Mouse (Mus musculus) heart, postnatal 0 days (tissue): ENCODE results near the gene Cers6. TPM values are rescaled to one million over a fixed set of nuclear protein-coding genes. Genes with fewer than 3 reads are reported as not detected.

Experiments used
- ATAC-seq: fragments of 200-750 bp; cut with Nextera tagmentation; 2 replicates; pipeline ENCODE4 v1.8.0; 2017; ENCODE audit warnings: low read depth, moderate number of reproducible peaks, moderate library complexity; ENCODE audit not compliant: insufficient read depth
- DNase-seq: peaks from one replicate; pipeline ENCODE4 v3.0.0-alpha.2; 2016; ENCODE audit warnings: low spot score
- H3K27ac ChIP-seq: fragments of 300-500 bp; sonication (generic); 2 replicates; pipeline ENCODE4 v1.5.1; 2014; ENCODE audit warnings: low read depth, mild to moderate bottlenecking
- H3K27me3 ChIP-seq: fragments of 300-500 bp; sonication (generic); 2 replicates; pipeline ENCODE4 v1.6.1; 2014; ENCODE audit warnings: low read length, mixed read lengths; ENCODE audit not compliant: control insufficient read depth, insufficient read depth
- H3K36me3 ChIP-seq: fragments of 300-500 bp; sonication (generic); replicated peaks from 2 replicates; pipeline ENCODE4 v1.6.1; 2014; ENCODE audit warnings: low read length, mixed read lengths; ENCODE audit not compliant: control insufficient read depth, insufficient read depth
- H3K4me1 ChIP-seq: fragments of 300-500 bp; sonication (generic); 2 replicates; pipeline ENCODE4 v1.6.1; 2014; ENCODE audit warnings: antibody characterized with exemption; ENCODE audit not compliant: control insufficient read depth, insufficient read depth
- H3K4me2 ChIP-seq: fragments of 300-500 bp; sonication (generic); 2 replicates; pipeline ENCODE4 v1.6.1; 2014; ENCODE audit warnings: low read depth, mild to moderate bottlenecking, low read length, moderate library complexity
- H3K4me3 ChIP-seq: fragments of 300-500 bp; sonication (generic); 2 replicates; pipeline ENCODE4 v1.5.1; 2014; ENCODE audit warnings: low read depth, low read length
- H3K9ac ChIP-seq: fragments of 300-500 bp; sonication (generic); replicated peaks from 2 replicates; pipeline ENCODE4 v1.6.1; 2014; ENCODE audit warnings: low read depth, low read length, mixed read lengths
- H3K9me3 ChIP-seq: fragments of 300-500 bp; sonication (generic); replicated peaks from 2 replicates; pipeline ENCODE4 v1.6.1; 2016; ENCODE audit warnings: low read length; ENCODE audit not compliant: control insufficient read depth
- CTCF ChIP-seq: IDR thresholded peaks from 2 replicates; pipeline ENCODE4 v1.5.1; 2016; ENCODE audit warnings: antibody characterized with exemption, control low read depth, low read depth
- EP300 ChIP-seq: IDR thresholded peaks from 2 replicates; pipeline ENCODE4 v1.6.1; 2016; ENCODE audit warnings: antibody characterized with exemption, low read depth
- WGBS: fragments of 180-500 bp; shearing (Covaris S2); extraction: QIAGEN DNeasy Blood & Tissue Kit; methylation state at CpG from one replicate; pipeline ENCODE4 v1.1.7; 2014; 5-methylcytosine and 5-hydroxymethylcytosine counted together
- polyA plus RNA-seq: library from polyadenylated mRNA; unstranded; fragments of >200 nt; fragmentation: Nextera tagmentation; extraction: Ambion mirVana; gene quantifications from 2 replicates; pipeline ENCODE4 v1.2.1, GENCODE M21; 2015
- total RNA-seq: library from RNA; depleted of rRNA; stranded (reverse); fragments of >200 nt; gene quantifications from 2 replicates; pipeline ENCODE4 v1.2.3, GENCODE M21; 2014; ENCODE audit warnings: low replicate concordance

The Cers6 gene
- total and polyA plus RNA-seq, 2 experiments from 2014 or later, result 8.5 to 36.0 TPM

- TF ChIP-seq EP300 (no peak), CTCF (no peak)
- Histone ChIP-seq H3K4me1 (no peaks in the 10 kb centered on the region), H3K4me2 (no peak overlapping the region), H3K36me3 (no peaks in the 10 kb centered on the region), H3K27me3 (no peaks in the 10 kb centered on the region), H3K9me3 (no peaks in the 10 kb centered on the region), H3K9ac (no peak overlapping the region), H3K27ac (no peak overlapping the region), H3K4me3 (no peak overlapping the region)
- WGBS, result 90% methylated on average over 7 of the region's 7 CpGs
- ATAC-seq, result no peak
- DNase-seq, result no peak
These were observed 186.1 kb downstream of the Cers6 start for GRCm38 (mm10) chr2:69047297-69047696.

- no peak for TF ChIP-seq CTCF
- TF ChIP-seq EP300, result no peak
- 92% methylated on average over 3 of the region's 3 CpGs for WGBS
- no peak overlapping the region for H3K4me2 ChIP-seq
- no peaks in the 10 kb centered on the region for H3K4me1 ChIP-seq
- DNase-seq, result no peak
- H3K4me3 ChIP-seq, result no peak overlapping the region
- no peaks in the 10 kb centered on the region for H3K27me3 ChIP-seq
- no peaks in the 10 kb centered on the region for H3K36me3 ChIP-seq
- H3K27ac ChIP-seq, result no peak overlapping the region
- ATAC-seq, result no peak
- no peaks in the 10 kb centered on the region for H3K9me3 ChIP-seq
- H3K9ac ChIP-seq, result no peak overlapping the region
These were observed 186.6 kb downstream of the Cers6 start for GRCm38 (mm10) chr2:69047805-69048204.

- no peak for DNase-seq
- Histone ChIP-seq H3K4me2 (no peak overlapping the region), H3K9ac (no peak overlapping the region), H3K36me3 (no peaks in the 10 kb centered on the region), H3K4me3 (no peak overlapping the region), H3K4me1 (no peaks in the 10 kb centered on the region), H3K9me3 (no peaks in the 10 kb centered on the region), H3K27me3 (no peaks in the 10 kb centered on the region), H3K27ac (no peak overlapping the region)
- WGBS, result 67% methylated on average over 7 of the region's 7 CpGs
- TF ChIP-seq CTCF, result no peak
- ATAC-seq, result no peak
These were observed 187.9 kb downstream of the Cers6 start for GRCm38 (mm10) chr2:69049179-69049578.

- Histone ChIP-seq H3K27ac (no peak overlapping the region), H3K4me1 (no peaks in the 10 kb centered on the region), H3K4me2 (no peak overlapping the region), H3K36me3 (no peaks in the 10 kb centered on the region), H3K9ac (no peak overlapping the region), H3K27me3 (no peaks in the 10 kb centered on the region), H3K4me3 (no peak overlapping the region), H3K9me3 (no peaks in the 10 kb centered on the region)
- ATAC-seq, result no peak
- 92% methylated on average over 4 of the region's 4 CpGs for WGBS
- TF ChIP-seq EP300 (no peak), CTCF (no peak)
- DNase-seq, result no peak
These were observed 188.9 kb downstream of the Cers6 start for GRCm38 (mm10) chr2:69050189-69050588.

GRCm38 (mm10) chr2:69051596-69051995 lies 190.4 kb downstream of the Cers6 start:
- no peaks in the 10 kb centered on the region for H3K9me3 ChIP-seq
- H3K36me3 ChIP-seq, result no peaks in the 10 kb centered on the region
- no peak overlapping the region for H3K9ac ChIP-seq
- no peak for ATAC-seq
- H3K4me1 ChIP-seq, result no peaks in the 10 kb centered on the region
- H3K4me3 ChIP-seq, result no peak overlapping the region
- no peak overlapping the region for H3K4me2 ChIP-seq
- no peak overlapping the region for H3K27ac ChIP-seq
- H3K27me3 ChIP-seq, result no peaks in the 10 kb centered on the region
- DNase-seq, result no peak
- TF ChIP-seq EP300 (no peak), CTCF (no peak)
- 67% methylated on average over 1 of the region's 1 CpGs for WGBS

- H3K27ac ChIP-seq, result no peak overlapping the region
- H3K9ac ChIP-seq, result no peak overlapping the region
- H3K9me3 ChIP-seq, result no peaks in the 10 kb centered on the region
- 89% methylated on average over 4 of the region's 4 CpGs for WGBS
- no peaks in the 10 kb centered on the region for H3K36me3 ChIP-seq
- ATAC-seq (no peak), DNase-seq (no peak)
- no peak for TF ChIP-seq EP300
- TF ChIP-seq CTCF, result no peak
- H3K4me1 ChIP-seq, result no peaks in the 10 kb centered on the region
- H3K4me2 ChIP-seq, result no peak overlapping the region
- H3K27me3 ChIP-seq, result no peaks in the 10 kb centered on the region
- H3K4me3 ChIP-seq, result no peak overlapping the region
These were observed 192.1 kb downstream of the Cers6 start for GRCm38 (mm10) chr2:69053210-69053858.
